Comparison of ENCODE assay signal across 8 mouse cellular contexts in genomic region chr17:24251320-24252069, GRCm38 (mm10). TPM values are rescaled to one million over a fixed set of nuclear protein-coding genes. Genes with fewer than 3 reads are reported as not detected.
DNase-seq lines count a peak whose midpoint lies in the region; ATAC-seq lines count a peak whose summit lies in the region.

Gene Ccnf (minus strand): TSS chr17:24251484.

- ATAC-seq in megakaryocyte progenitor cell, adult 5-6 weeks (replicated peaks; ENCODE audit: poor library complexity), result peak; percentile 97

- DNase-seq in adipocyte (ENCODE audit: low spot score), result peak; percentile 98
- peak; percentile 98 for DNase-seq in embryo, embryonic 10 days (ENCODE audit: low spot score)
- peak; percentile 89 for DNase-seq in gastrocnemius, postnatal 10 days
- DNase-seq in induced T-regulatory cell, adult 2 months (ENCODE audit: low read depth), result peak; percentile 98
- DNase-seq in left cerebral cortex, adult 9 months (ENCODE audit: low spot score in 2 of 2), result peak; percentile 94 to 98
- peak; percentile 93 for DNase-seq in right cerebral cortex, postnatal 14 days
- DNase-seq in urinary bladder, postnatal 36 days (ENCODE audit: low spot score in 2 of 2), result peak; percentile 90 to 95

RNA-seq across cellular contexts. Expression of gene Ccnf, which starts in this region (rescaled TPM):
- total RNA-seq in gastrocnemius, postnatal 10 days (2021), result 1 to 10 TPM; 5.0 to 8.2 TPM
- total RNA-seq in megakaryocyte progenitor cell, adult 5-6 weeks (2015), result 21.2 and 22.7 TPM in 2 replicates
- 27.4 and 40.3 TPM in 2 replicates for total RNA-seq in megakaryocyte progenitor cell, adult 5-6 weeks (2017)

Comparison
In these comparisons a context has a peak if more than half of its experiments do, and no peak if none do; other contexts are left out.
1. Peak in every context shown above with its lines: DNase-seq and ATAC-seq.